Mouse (Mus musculus): Measurements from ENCODE around the gene Fam189a1.

Gene Fam189a1

GRCm38 (mm10) chr7:65156514-65156911 is at the start of gene Fam189a1:
Gene Fam189a1, minus strand, starts transcription at chr7:65156570.
- no peak for DNase-seq

GRCm38 (mm10) chr7:65206021-65206420 is 49.7 kb upstream of the Fam189a1 start:
- no peak for DNase-seq

GRCm38 (mm10) chr7:65202719-65203118 is 46.3 kb upstream of the Fam189a1 start:
- no peak for DNase-seq

- no peak for DNase-seq
These were observed 24.3 kb upstream of the Fam189a1 start for GRCm38 (mm10) chr7:65180694-65181093.

GRCm38 (mm10) chr7:65170762-65171161 is 14.4 kb upstream of the Fam189a1 start:
- DNase-seq, result no peak

GRCm38 (mm10) chr7:65157031-65158025 is 958 bp upstream of the Fam189a1 start:
- no peak for DNase-seq

- no peak for DNase-seq
These were observed 499 bp downstream of the Fam189a1 start for GRCm38 (mm10) chr7:65155628-65156513.

GRCm38 (mm10) chr7:65154576-65154975 is 1.8 kb downstream of the Fam189a1 start:
- no peak for DNase-seq

GRCm38 (mm10) chr7:65153846-65154245 is 2.5 kb downstream of the Fam189a1 start:
- DNase-seq, result no peak

- DNase-seq, result no peak
These were observed 4.8 kb downstream of the Fam189a1 start for GRCm38 (mm10) chr7:65151526-65151925.

GRCm38 (mm10) chr7:65149040-65149439 is 7.3 kb downstream of the Fam189a1 start:
- no peak for DNase-seq

- DNase-seq, result no peak
These were observed 11.5 kb downstream of the Fam189a1 start for GRCm38 (mm10) chr7:65144881-65145280.

GRCm38 (mm10) chr7:65141907-65142698 is 14.3 kb downstream of the Fam189a1 start:
- no peak for DNase-seq

- no peak for DNase-seq
These were observed 15.5 kb downstream of the Fam189a1 start for GRCm38 (mm10) chr7:65140832-65141231.

GRCm38 (mm10) chr7:65140099-65140498 is 16.3 kb downstream of the Fam189a1 start:
- no peak for DNase-seq

GRCm38 (mm10) chr7:65123766-65124165 is 32.6 kb downstream of the Fam189a1 start:
- DNase-seq, result no peak

GRCm38 (mm10) chr7:65116903-65117302 is 39.5 kb downstream of the Fam189a1 start:
- no peak for DNase-seq

- no peak for DNase-seq
These were observed 41.0 kb downstream of the Fam189a1 start for GRCm38 (mm10) chr7:65115366-65115765.

GRCm38 (mm10) chr7:65111664-65112063 is 44.7 kb downstream of the Fam189a1 start:
- DNase-seq, result no peak

GRCm38 (mm10) chr7:65105566-65105965 is 50.8 kb downstream of the Fam189a1 start:
- no peak for DNase-seq

- no peak for DNase-seq
These were observed 51.3 kb downstream of the Fam189a1 start for GRCm38 (mm10) chr7:65105097-65105467.

Data from lung, adult 18-20 months (tissue).